Mouse (Mus musculus): ENCODE results near the gene Glrp1. TPM values are rescaled to one million over a fixed set of nuclear protein-coding genes. Genes with fewer than 3 reads are reported as not detected.

Gene Glrp1
- polyA plus RNA-seq, 1 experiment from 2014 or later = not detected

GRCm38 (mm10) chr1:88506412-88506811 is 3.5 kb downstream of the Glrp1 start:
- Histone ChIP-seq H3K36me3 (ENCODE audit: control insufficient read depth, insufficient read depth, low read length) (no peaks in the 10 kb centered on the region), H3K9ac (replicated peaks; ENCODE audit: low read length) (no peak overlapping the region), H3K4me1 (ENCODE audit: control insufficient read depth, insufficient read depth, low read length) (peaks cover 3% of the 10 kb centered on the region; the same call in 1 of the 2 replicates), H3K9me3 (ENCODE audit: control insufficient read depth, low read length) (no peaks in the 10 kb centered on the region), H3K27me3 (ENCODE audit: control insufficient read depth, insufficient read depth, low read length) (no peaks in the 10 kb centered on the region), H3K4me3 (replicated peaks; ENCODE audit: low read depth, low read length) (no peak overlapping the region), H3K27ac (replicated peaks; ENCODE audit: low read depth, low read length) (no peak overlapping the region), H3K4me2 (ENCODE audit: low read length) (no peak overlapping the region)
- no peak for ATAC-seq (ENCODE audit: low FRiP score, low TSS enrichment)
- DNase-seq = no peak
- WGBS = 89% methylated on average over 5 of the region's 5 CpGs

- H3K36me3 ChIP-seq (ENCODE audit: control insufficient read depth, insufficient read depth, low read length) = no peaks in the 10 kb centered on the region
- H3K9me3 ChIP-seq (ENCODE audit: control insufficient read depth, low read length) = no peaks in the 10 kb centered on the region
- H3K27ac ChIP-seq (replicated peaks; ENCODE audit: low read depth, low read length) = no peak overlapping the region
- H3K4me2 ChIP-seq (ENCODE audit: low read length) = no peak overlapping the region
- H3K9ac ChIP-seq (replicated peaks; ENCODE audit: low read length) = no peak overlapping the region
- H3K4me1 ChIP-seq (ENCODE audit: control insufficient read depth, insufficient read depth, low read length) = peaks cover 3% of the 10 kb centered on the region; the same call in 1 of the 2 replicates
- H3K27me3 ChIP-seq (ENCODE audit: control insufficient read depth, insufficient read depth, low read length) = no peaks in the 10 kb centered on the region
- ATAC-seq (ENCODE audit: low FRiP score, low TSS enrichment) (no peak), DNase-seq (no peak)
- H3K4me3 ChIP-seq (replicated peaks; ENCODE audit: low read depth, low read length) = no peak overlapping the region
- 76% methylated on average over 6 of the region's 6 CpGs for WGBS
Measured at GRCm38 (mm10) chr1:88505697-88506096, 4.2 kb downstream of the Glrp1 start.

- H3K4me1 ChIP-seq (ENCODE audit: control insufficient read depth, insufficient read depth, low read length) = peaks cover 3% of the 10 kb centered on the region; the same call in 1 of the 2 replicates
- no peak overlapping the region for H3K27ac ChIP-seq (replicated peaks; ENCODE audit: low read depth, low read length)
- no peak overlapping the region for H3K4me2 ChIP-seq (ENCODE audit: low read length)
- 6% methylated on average over 7 of the region's 7 CpGs for WGBS
- no peak for ATAC-seq (ENCODE audit: low FRiP score, low TSS enrichment)
- DNase-seq = peak; percentile 69
- no peaks in the 10 kb centered on the region for H3K36me3 ChIP-seq (ENCODE audit: control insufficient read depth, insufficient read depth, low read length)
- H3K9me3 ChIP-seq (ENCODE audit: control insufficient read depth, low read length) = no peaks in the 10 kb centered on the region
- H3K9ac ChIP-seq (replicated peaks; ENCODE audit: low read length) = no peak overlapping the region
- no peak overlapping the region for H3K4me3 ChIP-seq (replicated peaks; ENCODE audit: low read depth, low read length)
- no peaks in the 10 kb centered on the region for H3K27me3 ChIP-seq (ENCODE audit: control insufficient read depth, insufficient read depth, low read length)
Measured at GRCm38 (mm10) chr1:88504531-88504945, 5.3 kb downstream of the Glrp1 start.

- no peaks in the 10 kb centered on the region for H3K27me3 ChIP-seq (ENCODE audit: control insufficient read depth, insufficient read depth, low read length)
- WGBS = 97% methylated on average over 1 of the region's 1 CpGs
- H3K4me1 ChIP-seq (ENCODE audit: control insufficient read depth, insufficient read depth, low read length) = peaks cover 3% of the 10 kb centered on the region; the same call in 1 of the 2 replicates
- no peak overlapping the region for H3K9ac ChIP-seq (replicated peaks; ENCODE audit: low read length)
- no peak for DNase-seq
- H3K4me3 ChIP-seq (replicated peaks; ENCODE audit: low read depth, low read length) = no peak overlapping the region
- ATAC-seq (ENCODE audit: low FRiP score, low TSS enrichment) = no peak
- H3K27ac ChIP-seq (replicated peaks; ENCODE audit: low read depth, low read length) = no peak overlapping the region
- H3K4me2 ChIP-seq (ENCODE audit: low read length) = no peak overlapping the region
- H3K36me3 ChIP-seq (ENCODE audit: control insufficient read depth, insufficient read depth, low read length) = no peaks in the 10 kb centered on the region
- H3K9me3 ChIP-seq (ENCODE audit: control insufficient read depth, low read length) = no peaks in the 10 kb centered on the region
Measured at GRCm38 (mm10) chr1:88502822-88503221, 7.0 kb downstream of the Glrp1 start.

- Histone ChIP-seq H3K27ac (replicated peaks; ENCODE audit: low read depth, low read length) (no peak overlapping the region), H3K4me3 (replicated peaks; ENCODE audit: low read depth, low read length) (no peak overlapping the region), H3K36me3 (ENCODE audit: control insufficient read depth, insufficient read depth, low read length) (no peaks in the 10 kb centered on the region), H3K27me3 (ENCODE audit: control insufficient read depth, insufficient read depth, low read length) (no peaks in the 10 kb centered on the region), H3K4me1 (ENCODE audit: control insufficient read depth, insufficient read depth, low read length) (peaks cover 3% of the 10 kb centered on the region; the same call in 1 of the 2 replicates), H3K4me2 (ENCODE audit: low read length) (no peak overlapping the region), H3K9me3 (ENCODE audit: control insufficient read depth, low read length) (no peaks in the 10 kb centered on the region), H3K9ac (replicated peaks; ENCODE audit: low read length) (no peak overlapping the region)
- 88% methylated on average over 11 of the region's 11 CpGs for WGBS
- DNase-seq (no peak), ATAC-seq (ENCODE audit: low FRiP score, low TSS enrichment) (no peak)
Measured at GRCm38 (mm10) chr1:88499230-88499737, 10.6 kb downstream of the Glrp1 start.

GRCm38 (mm10) chr1:88497407-88497806 is 12.5 kb downstream of the Glrp1 start:
- Histone ChIP-seq H3K4me1 (ENCODE audit: control insufficient read depth, insufficient read depth, low read length) (no peaks in the 10 kb centered on the region), H3K9ac (replicated peaks; ENCODE audit: low read length) (no peak overlapping the region), H3K4me3 (replicated peaks; ENCODE audit: low read depth, low read length) (no peak overlapping the region), H3K4me2 (ENCODE audit: low read length) (no peak overlapping the region), H3K36me3 (ENCODE audit: control insufficient read depth, insufficient read depth, low read length) (no peaks in the 10 kb centered on the region), H3K27ac (replicated peaks; ENCODE audit: low read depth, low read length) (no peak overlapping the region), H3K27me3 (ENCODE audit: control insufficient read depth, insufficient read depth, low read length) (no peaks in the 10 kb centered on the region), H3K9me3 (ENCODE audit: control insufficient read depth, low read length) (no peaks in the 10 kb centered on the region)
- no peak for ATAC-seq (ENCODE audit: low FRiP score, low TSS enrichment)
- WGBS = 66% methylated on average over 3 of the region's 3 CpGs
- no peak for DNase-seq

- ATAC-seq (ENCODE audit: low FRiP score, low TSS enrichment) = no peak
- no peak for DNase-seq
Measured at GRCm38 (mm10) chr1:88492415-88492814, 17.5 kb downstream of the Glrp1 start.

GRCm38 (mm10) chr1:88491617-88492378 is 18.1 kb downstream of the Glrp1 start:
- Histone ChIP-seq H3K36me3 (ENCODE audit: control insufficient read depth, insufficient read depth, low read length) (no peaks in the 10 kb centered on the region), H3K27me3 (ENCODE audit: control insufficient read depth, insufficient read depth, low read length) (no peaks in the 10 kb centered on the region), H3K27ac (replicated peaks; ENCODE audit: low read depth, low read length) (no peak overlapping the region), H3K9me3 (ENCODE audit: control insufficient read depth, low read length) (no peaks in the 10 kb centered on the region), H3K4me1 (ENCODE audit: control insufficient read depth, insufficient read depth, low read length) (no peaks in the 10 kb centered on the region), H3K4me3 (replicated peaks; ENCODE audit: low read depth, low read length) (no peak overlapping the region), H3K4me2 (ENCODE audit: low read length) (no peak overlapping the region), H3K9ac (replicated peaks; ENCODE audit: low read length) (no peak overlapping the region)
- ATAC-seq (ENCODE audit: low FRiP score, low TSS enrichment) = no peak
- 66% methylated on average over 17 of the region's 17 CpGs for WGBS
- DNase-seq = no peak

More at GRCm38 (mm10) chr1:88492415-88492814, 17.5 kb downstream of the Glrp1 start:
- Histone ChIP-seq H3K4me2 (ENCODE audit: low read length) (no peak overlapping the region), H3K27me3 (ENCODE audit: control insufficient read depth, insufficient read depth, low read length) (no peaks in the 10 kb centered on the region), H3K4me1 (ENCODE audit: control insufficient read depth, insufficient read depth, low read length) (no peaks in the 10 kb centered on the region), H3K27ac (replicated peaks; ENCODE audit: low read depth, low read length) (no peak overlapping the region), H3K4me3 (replicated peaks; ENCODE audit: low read depth, low read length) (no peak overlapping the region), H3K36me3 (ENCODE audit: control insufficient read depth, insufficient read depth, low read length) (no peaks in the 10 kb centered on the region), H3K9me3 (ENCODE audit: control insufficient read depth, low read length) (no peaks in the 10 kb centered on the region), H3K9ac (replicated peaks; ENCODE audit: low read length) (no peak overlapping the region)
- 85% methylated on average over 3 of the region's 3 CpGs for WGBS

GRCm38 (mm10) chr1:88490164-88490563 is 19.7 kb downstream of the Glrp1 start:
- Histone ChIP-seq H3K27ac (replicated peaks; ENCODE audit: low read depth, low read length) (no peak overlapping the region), H3K4me3 (replicated peaks; ENCODE audit: low read depth, low read length) (no peak overlapping the region), H3K4me2 (ENCODE audit: low read length) (no peak overlapping the region), H3K9ac (replicated peaks; ENCODE audit: low read length) (no peak overlapping the region), H3K36me3 (ENCODE audit: control insufficient read depth, insufficient read depth, low read length) (no peaks in the 10 kb centered on the region), H3K27me3 (ENCODE audit: control insufficient read depth, insufficient read depth, low read length) (no peaks in the 10 kb centered on the region), H3K4me1 (ENCODE audit: control insufficient read depth, insufficient read depth, low read length) (no peaks in the 10 kb centered on the region), H3K9me3 (ENCODE audit: control insufficient read depth, low read length) (no peaks in the 10 kb centered on the region)
- ATAC-seq (ENCODE audit: low FRiP score, low TSS enrichment) = no peak
- 86% methylated on average over 10 of the region's 10 CpGs for WGBS
- no peak for DNase-seq
